Mouse (Mus musculus) forebrain, embryonic 12.5 days (tissue): ENCODE measurements around the gene A3galt2. TPM values are rescaled to one million over a fixed set of nuclear protein-coding genes. Genes with fewer than 3 reads are reported as not detected.

Source experiments
- ATAC-seq: fragments of 200-750 bp; cut with Nextera tagmentation; 2 replicates; pipeline ENCODE4 v1.8.0; 2017; ENCODE audit warnings: moderate TSS enrichment; ENCODE audit not compliant: low FRiP score
- H3K27ac ChIP-seq: fragments of 300-500 bp; sonication (generic); 2 replicates; pipeline ENCODE4 v1.5.1; 2016; ENCODE audit warnings: mild to moderate bottlenecking
- H3K27me3 ChIP-seq: fragments of 300-500 bp; sonication (generic); 2 replicates; pipeline ENCODE4 v1.6.1; 2016; ENCODE audit warnings: mild to moderate bottlenecking
- H3K36me3 ChIP-seq: fragments of 300-500 bp; sonication (generic); replicated peaks from 2 replicates; pipeline ENCODE4 v1.6.1; 2016; ENCODE audit warnings: mild to moderate bottlenecking
- H3K4me1 ChIP-seq: fragments of 300-500 bp; sonication (generic); 2 replicates; pipeline ENCODE4 v1.6.1; 2016
- H3K4me2 ChIP-seq: fragments of 300-500 bp; sonication (generic); 2 replicates; pipeline ENCODE4 v1.6.1; 2016; ENCODE audit warnings: mild to moderate bottlenecking, moderate library complexity
- H3K4me3 ChIP-seq: fragments of 300-500 bp; sonication (generic); replicated peaks from 2 replicates; pipeline ENCODE4 v1.5.1; 2016; ENCODE audit warnings: mild to moderate bottlenecking
- H3K9ac ChIP-seq: fragments of 300-500 bp; sonication (generic); 2 replicates; pipeline ENCODE4 v1.6.1; 2016; ENCODE audit warnings: mild to moderate bottlenecking
- H3K9me3 ChIP-seq: fragments of 300-500 bp; sonication (generic); 2 replicates; pipeline ENCODE4 v1.6.1; 2016
- WGBS: fragments of 180-500 bp; shearing (Covaris S2); methylation state at CpG from one replicate; pipeline ENCODE4 v1.1.7; 2016; 5-methylcytosine and 5-hydroxymethylcytosine counted together
- polyA plus RNA-seq: library from polyadenylated mRNA; unstranded; fragments of >200 nt; fragmentation: Nextera tagmentation; extraction: Ambion mirVana; gene quantifications from 2 replicates; pipeline ENCODE4 v1.2.1, GENCODE M21; 2016

A3galt2 gene
- polyA plus RNA-seq, 1 experiment from 2014 or later, result 0.57 TPM

GRCm38 (mm10) chr4:128768120-128768519 lies 13.0 kb downstream of the A3galt2 start:
- ATAC-seq, result no peak

GRCm38 (mm10) chr4:128769569-128770355 lies 14.6 kb downstream of the A3galt2 start:
- Histone ChIP-seq H3K27ac (no peak overlapping the region), H3K27me3 (no peaks in the 10 kb centered on the region), H3K9ac (no peak overlapping the region), H3K4me3 (no peak overlapping the region), H3K4me1 (no peaks in the 10 kb centered on the region), H3K4me2 (no peak overlapping the region), H3K36me3 (peaks cover 31% of the 10 kb centered on the region), H3K9me3 (no peaks in the 10 kb centered on the region)
- no peak for ATAC-seq
- 86% methylated on average over 13 of the region's 13 CpGs for WGBS

More at GRCm38 (mm10) chr4:128768120-128768519, 13.0 kb downstream of the A3galt2 start:
- Histone ChIP-seq H3K36me3 (peaks cover 14% of the 10 kb centered on the region), H3K27me3 (no peaks in the 10 kb centered on the region), H3K9me3 (peaks cover 2% of the 10 kb centered on the region), H3K4me1 (no peaks in the 10 kb centered on the region), H3K9ac (no peak overlapping the region), H3K4me3 (no peak overlapping the region), H3K27ac (no peak overlapping the region), H3K4me2 (no peak overlapping the region)
- WGBS, result 83% methylated on average over 13 of the region's 13 CpGs

GRCm38 (mm10) chr4:128770698-128771097 lies 15.5 kb downstream of the A3galt2 start:
- ATAC-seq, result no peak
- H3K4me1 ChIP-seq, result no peaks in the 10 kb centered on the region

GRCm38 (mm10) chr4:128773820-128774219 lies 18.7 kb downstream of the A3galt2 start:
- Histone ChIP-seq H3K9ac (no peak overlapping the region), H3K4me3 (no peak overlapping the region), H3K4me1 (no peaks in the 10 kb centered on the region; the same call in 1 of the 2 replicates), H3K36me3 (peaks cover 69% of the 10 kb centered on the region), H3K9me3 (no peaks in the 10 kb centered on the region), H3K27ac (no peak overlapping the region), H3K4me2 (no peak overlapping the region), H3K27me3 (no peaks in the 10 kb centered on the region)
- no peak for ATAC-seq
- WGBS, result 91% methylated on average over 11 of the region's 11 CpGs

More at GRCm38 (mm10) chr4:128770698-128771097, 15.5 kb downstream of the A3galt2 start:
- Histone ChIP-seq H3K9me3 (no peaks in the 10 kb centered on the region), H3K36me3 (peaks cover 39% of the 10 kb centered on the region), H3K27ac (no peak overlapping the region), H3K4me3 (no peak overlapping the region), H3K4me2 (no peak overlapping the region), H3K9ac (no peak overlapping the region), H3K27me3 (no peaks in the 10 kb centered on the region)
- 81% methylated on average over 5 of the region's 5 CpGs for WGBS

GRCm38 (mm10) chr4:128774467-128774866 lies 19.3 kb downstream of the A3galt2 start:
- peaks cover 76% of the 10 kb centered on the region for H3K36me3 ChIP-seq
- ATAC-seq, result no peak
- H3K4me3 ChIP-seq, result no peak overlapping the region
- no peaks in the 10 kb centered on the region for H3K9me3 ChIP-seq
- no peaks in the 10 kb centered on the region; the same call in 1 of the 2 replicates for H3K4me1 ChIP-seq
- no peaks in the 10 kb centered on the region for H3K27me3 ChIP-seq
- 93% methylated on average over 9 of the region's 9 CpGs for WGBS
- H3K4me2 ChIP-seq, result no peak overlapping the region
- no peak overlapping the region for H3K9ac ChIP-seq
- no peak overlapping the region for H3K27ac ChIP-seq

GRCm38 (mm10) chr4:128776568-128777289 lies 21.6 kb downstream of the A3galt2 start:
- H3K9ac ChIP-seq, result no peak overlapping the region
- no peaks in the 10 kb centered on the region; the same call in 1 of the 2 replicates for H3K4me1 ChIP-seq
- no peak overlapping the region for H3K4me2 ChIP-seq
- peaks cover 97% of the 10 kb centered on the region for H3K36me3 ChIP-seq
- H3K4me3 ChIP-seq, result no peak overlapping the region
- 45% methylated on average over 20 of the region's 20 CpGs for WGBS
- H3K27ac ChIP-seq, result 0 out of 2 replicates have a peak overlapping the region, but pooled peaks have one; percentile 56
- ATAC-seq, result peak; percentile 65; the same call in 1 of the 2 replicates
- no peaks in the 10 kb centered on the region for H3K27me3 ChIP-seq
- no peaks in the 10 kb centered on the region for H3K9me3 ChIP-seq

- peaks cover 97% of the 10 kb centered on the region for H3K36me3 ChIP-seq
- 0 out of 2 replicates have a peak overlapping the region, but pooled peaks have one; percentile 15 for H3K27ac ChIP-seq
- no peaks in the 10 kb centered on the region; the same call in 1 of the 2 replicates for H3K4me1 ChIP-seq
- H3K9ac ChIP-seq, result no peak overlapping the region
- H3K9me3 ChIP-seq, result no peaks in the 10 kb centered on the region
- H3K4me3 ChIP-seq, result no peak overlapping the region
- H3K27me3 ChIP-seq, result no peaks in the 10 kb centered on the region
- WGBS, result 85% methylated on average over 11 of the region's 11 CpGs
- H3K4me2 ChIP-seq, result no peak overlapping the region
- no peak for ATAC-seq
Observed at GRCm38 (mm10) chr4:128777593-128777992, 22.4 kb downstream of the A3galt2 start.

- H3K27ac ChIP-seq, result no peak overlapping the region
- peaks cover 98% of the 10 kb centered on the region for H3K36me3 ChIP-seq
- H3K4me1 ChIP-seq, result no peaks in the 10 kb centered on the region; the same call in 1 of the 2 replicates
- no peak overlapping the region for H3K4me3 ChIP-seq
- H3K9ac ChIP-seq, result no peak overlapping the region
- 92% methylated on average over 7 of the region's 7 CpGs for WGBS
- no peaks in the 10 kb centered on the region for H3K27me3 ChIP-seq
- H3K9me3 ChIP-seq, result no peaks in the 10 kb centered on the region
- no peak for ATAC-seq
- no peak overlapping the region for H3K4me2 ChIP-seq
Observed at GRCm38 (mm10) chr4:128782037-128782436, 26.9 kb downstream of the A3galt2 start.

- Histone ChIP-seq H3K9ac (no peak overlapping the region), H3K36me3 (peaks cover 98% of the 10 kb centered on the region), H3K9me3 (no peaks in the 10 kb centered on the region), H3K27me3 (no peaks in the 10 kb centered on the region), H3K27ac (no peak overlapping the region), H3K4me3 (no peak overlapping the region), H3K4me1 (no peaks in the 10 kb centered on the region), H3K4me2 (no peak overlapping the region)
- WGBS, result 92% methylated on average over 4 of the region's 4 CpGs
- no peak for ATAC-seq
Observed at GRCm38 (mm10) chr4:128782645-128783044, 27.5 kb downstream of the A3galt2 start.

- Histone ChIP-seq H3K27me3 (no peaks in the 10 kb centered on the region), H3K4me3 (no peak overlapping the region), H3K4me2 (no peak overlapping the region), H3K9ac (no peak overlapping the region), H3K36me3 (peaks cover 86% of the 10 kb centered on the region), H3K27ac (no peak overlapping the region), H3K9me3 (no peaks in the 10 kb centered on the region), H3K4me1 (no peaks in the 10 kb centered on the region)
- 92% methylated on average over 15 of the region's 15 CpGs for WGBS
- no peak for ATAC-seq
Observed at GRCm38 (mm10) chr4:128784950-128785631, 29.9 kb downstream of the A3galt2 start.

GRCm38 (mm10) chr4:128785921-128786654 lies 30.9 kb downstream of the A3galt2 start:
- H3K4me2 ChIP-seq, result no peak overlapping the region
- H3K9me3 ChIP-seq, result no peaks in the 10 kb centered on the region
- no peaks in the 10 kb centered on the region for H3K27me3 ChIP-seq
- H3K27ac ChIP-seq, result no peak overlapping the region
- peaks cover 8% of the 10 kb centered on the region for H3K4me1 ChIP-seq
- no peak overlapping the region for H3K9ac ChIP-seq
- ATAC-seq, result no peak
- no peak overlapping the region for H3K4me3 ChIP-seq
- H3K36me3 ChIP-seq, result peaks cover 78% of the 10 kb centered on the region
- 96% methylated on average over 11 of the region's 11 CpGs for WGBS
